Mouse (Mus musculus): Measurements from ENCODE around the gene Gpbp1. TPM values are rescaled to one million over a fixed set of nuclear protein-coding genes. Genes with fewer than 3 reads are reported as not detected.

Gene Gpbp1
- polyA plus RNA-seq, 1 experiment from 2014 or later, result 123 TPM

- no peak for ATAC-seq (ENCODE audit: low FRiP score, low read depth)
- no peak overlapping the region for H3K27ac ChIP-seq (replicated peaks)
- H3K4me1 ChIP-seq, result no peaks in the 10 kb centered on the region
- no peak overlapping the region for H3K9ac ChIP-seq (replicated peaks)
- no peak overlapping the region for H3K4me3 ChIP-seq
- H3K9me3 ChIP-seq, result no peaks in the 10 kb centered on the region
- no peaks in the 10 kb centered on the region for H3K27me3 ChIP-seq
- 29% methylated on average over 5 of the region's 5 CpGs for WGBS
- H3K36me3 ChIP-seq, result no peaks in the 10 kb centered on the region
- H3K4me2 ChIP-seq (replicated peaks), result no peak overlapping the region
Observed at GRCm38 (mm10) chr13:111509385-111509784, 19.5 kb upstream of the Gpbp1 start.

- Histone ChIP-seq H3K4me3 (no peak overlapping the region), H3K27me3 (no peaks in the 10 kb centered on the region), H3K36me3 (no peaks in the 10 kb centered on the region), H3K4me2 (replicated peaks) (no peak overlapping the region), H3K9ac (replicated peaks) (no peak overlapping the region), H3K9me3 (no peaks in the 10 kb centered on the region), H3K27ac (replicated peaks) (no peak overlapping the region), H3K4me1 (no peaks in the 10 kb centered on the region)
- no peak for ATAC-seq (ENCODE audit: low FRiP score, low read depth)
- WGBS, result 79% methylated on average over 6 of the region's 6 CpGs
Observed at GRCm38 (mm10) chr13:111508645-111509044, 18.7 kb upstream of the Gpbp1 start.

GRCm38 (mm10) chr13:111494330-111495029, 4.6 kb upstream of the Gpbp1 start:
- no peak for ATAC-seq (ENCODE audit: low FRiP score, low read depth)
- H3K36me3 ChIP-seq, result no peaks in the 10 kb centered on the region
- no peak overlapping the region for H3K4me3 ChIP-seq
- no peaks in the 10 kb centered on the region for H3K9me3 ChIP-seq
- H3K9ac ChIP-seq (replicated peaks), result no peak overlapping the region
- 45% methylated on average over 11 of the region's 11 CpGs for WGBS
- H3K27ac ChIP-seq (replicated peaks), result no peak overlapping the region
- H3K27me3 ChIP-seq, result peaks cover 25% of the 10 kb centered on the region
- 0 out of 2 replicates have a peak, but pooled peaks cover 8% of the 10 kb centered on the region for H3K4me1 ChIP-seq
- H3K4me2 ChIP-seq (replicated peaks), result no peak overlapping the region

- Histone ChIP-seq H3K4me3 (peak overlapping the region; percentile 99; the same call in 1 of the 2 replicates), H3K36me3 (no peaks in the 10 kb centered on the region), H3K4me2 (replicated peaks) (peak overlapping the region; percentile 73), H3K9ac (replicated peaks) (no peak overlapping the region), H3K27me3 (peaks cover 25% of the 10 kb centered on the region), H3K27ac (replicated peaks) (no peak overlapping the region), H3K9me3 (no peaks in the 10 kb centered on the region), H3K4me1 (peaks cover 13% of the 10 kb centered on the region; the same call in 1 of the 2 replicates)
- 20% methylated on average over 13 of the region's 13 CpGs for WGBS
- no peak for ATAC-seq (ENCODE audit: low FRiP score, low read depth)
Observed at GRCm38 (mm10) chr13:111491046-111491756, 1.3 kb upstream of the Gpbp1 start.

GRCm38 (mm10) chr13:111489502-111489801, 459 bp downstream of the Gpbp1 start:
- peak overlapping the region; percentile 99 for H3K4me3 ChIP-seq
- H3K36me3 ChIP-seq, result no peaks in the 10 kb centered on the region
- H3K4me1 ChIP-seq, result peaks cover 26% of the 10 kb centered on the region
- H3K27me3 ChIP-seq, result peaks cover 25% of the 10 kb centered on the region
- H3K27ac ChIP-seq (replicated peaks), result peak overlapping the region; percentile 99
- under 1% methylated on average over 12 of the region's 33 CpGs for whole genome bisulfite sequencing
- ATAC-seq (ENCODE audit: low FRiP score, low read depth), result peak; percentile 77
- H3K9ac ChIP-seq (replicated peaks), result peak overlapping the region; percentile 97
- peak overlapping the region; percentile 60 for H3K4me2 ChIP-seq (replicated peaks)
- no peaks in the 10 kb centered on the region for H3K9me3 ChIP-seq

- no peak; the same call in 1 of the 2 replicates for ATAC-seq (ENCODE audit: low FRiP score, low read depth)
- Histone ChIP-seq H3K4me3 (peak overlapping the region; percentile 99), H3K36me3 (no peaks in the 10 kb centered on the region)
Observed at GRCm38 (mm10) chr13:111488651-111489501, 1.0 kb downstream of the Gpbp1 start.

GRCm38 (mm10) chr13:111477695-111478094, 12.2 kb downstream of the Gpbp1 start:
- Histone ChIP-seq H3K4me3 (no peak overlapping the region), H3K4me2 (replicated peaks) (no peak overlapping the region), H3K27me3 (no peaks in the 10 kb centered on the region), H3K9ac (replicated peaks) (no peak overlapping the region), H3K36me3 (no peaks in the 10 kb centered on the region), H3K4me1 (peaks cover 11% of the 10 kb centered on the region; the same call in 1 of the 2 replicates), H3K27ac (replicated peaks) (no peak overlapping the region), H3K9me3 (no peaks in the 10 kb centered on the region)
- 89% methylated on average over 2 of the region's 2 CpGs for WGBS
- no peak for ATAC-seq (ENCODE audit: low FRiP score, low read depth)

More at GRCm38 (mm10) chr13:111488651-111489501, 1.0 kb downstream of the Gpbp1 start:
- Histone ChIP-seq H3K9ac (replicated peaks) (peak overlapping the region; percentile 97), H3K9me3 (no peaks in the 10 kb centered on the region), H3K4me1 (peaks cover 29% of the 10 kb centered on the region), H3K27ac (replicated peaks) (peak overlapping the region; percentile 99), H3K4me2 (replicated peaks) (peak overlapping the region; percentile 60), H3K27me3 (peaks cover 25% of the 10 kb centered on the region)
- WGBS, result under 1% methylated on average over 72 of the region's 98 CpGs

GRCm38 (mm10) chr13:111470562-111471237, 19.2 kb downstream of the Gpbp1 start:
- Histone ChIP-seq H3K9me3 (no peaks in the 10 kb centered on the region), H3K4me2 (replicated peaks) (no peak overlapping the region), H3K27me3 (no peaks in the 10 kb centered on the region), H3K4me3 (no peak overlapping the region), H3K27ac (replicated peaks) (no peak overlapping the region), H3K4me1 (peaks cover 7% of the 10 kb centered on the region), H3K9ac (replicated peaks) (no peak overlapping the region), H3K36me3 (peaks cover 4% of the 10 kb centered on the region; the same call in 1 of the 2 replicates)
- ATAC-seq (ENCODE audit: low FRiP score, low read depth), result no peak
- 85% methylated on average over 3 of the region's 3 CpGs for WGBS

GRCm38 (mm10) chr13:111467350-111467749, 22.6 kb downstream of the Gpbp1 start:
- WGBS, result 94% methylated on average over 3 of the region's 3 CpGs
- Histone ChIP-seq H3K36me3 (peaks cover 6% of the 10 kb centered on the region; the same call in 1 of the 2 replicates), H3K27ac (replicated peaks) (no peak overlapping the region), H3K4me2 (replicated peaks) (no peak overlapping the region), H3K4me3 (no peak overlapping the region), H3K9ac (replicated peaks) (no peak overlapping the region), H3K9me3 (no peaks in the 10 kb centered on the region), H3K27me3 (no peaks in the 10 kb centered on the region), H3K4me1 (peaks cover 3% of the 10 kb centered on the region; the same call in 1 of the 2 replicates)
- ATAC-seq (ENCODE audit: low FRiP score, low read depth), result no peak

GRCm38 (mm10) chr13:111461424-111461823, 28.5 kb downstream of the Gpbp1 start:
- Histone ChIP-seq H3K36me3 (peaks cover 6% of the 10 kb centered on the region; the same call in 1 of the 2 replicates), H3K27me3 (no peaks in the 10 kb centered on the region), H3K4me3 (no peak overlapping the region), H3K4me1 (no peaks in the 10 kb centered on the region), H3K27ac (replicated peaks) (no peak overlapping the region), H3K9me3 (no peaks in the 10 kb centered on the region), H3K4me2 (replicated peaks) (no peak overlapping the region), H3K9ac (replicated peaks) (no peak overlapping the region)
- WGBS, result 3% methylated on average over 1 of the region's 1 CpGs
- 0 out of 2 replicates have a peak, but pooled peaks have one; percentile 16 for ATAC-seq (ENCODE audit: low FRiP score, low read depth)

GRCm38 (mm10) chr13:111456790-111457189, 33.1 kb downstream of the Gpbp1 start:
- no peaks in the 10 kb centered on the region for H3K4me1 ChIP-seq
- H3K27me3 ChIP-seq, result no peaks in the 10 kb centered on the region
- no peak overlapping the region for H3K4me3 ChIP-seq
- no peak overlapping the region for H3K9ac ChIP-seq (replicated peaks)
- 55% methylated on average over 2 of the region's 2 CpGs for WGBS
- H3K4me2 ChIP-seq (replicated peaks), result no peak overlapping the region
- peaks cover 9% of the 10 kb centered on the region for H3K36me3 ChIP-seq
- no peaks in the 10 kb centered on the region for H3K9me3 ChIP-seq
- no peak for ATAC-seq (ENCODE audit: low FRiP score, low read depth)
- H3K27ac ChIP-seq (replicated peaks), result no peak overlapping the region

Measured in midbrain, embryonic 12.5 days (tissue).